Mouse (Mus musculus) forebrain, postnatal 0 days (tissue): Measurements from ENCODE around the gene BC004004. TPM values are rescaled to one million over a fixed set of nuclear protein-coding genes. Genes with fewer than 3 reads are reported as not detected.

Experiments used
- ATAC-seq: fragments of 200-750 bp; cut with Nextera tagmentation; 2 replicates; pipeline ENCODE4 v1.8.0; 2017; ENCODE audit warnings: mild to moderate bottlenecking, moderate library complexity
- DNase-seq: peaks from one replicate; pipeline ENCODE4 v3.0.0-alpha.2; 2015
- H3K27ac ChIP-seq: fragments of 300-500 bp; sonication (generic); 2 replicates; pipeline ENCODE4 v1.5.1; 2014; ENCODE audit warnings: low read depth, mild to moderate bottlenecking, antibody characterized with exemption, low read length, moderate library complexity, mixed read lengths
- H3K27me3 ChIP-seq: fragments of 300-500 bp; sonication (generic); 2 replicates; pipeline ENCODE4 v1.6.1; 2014; ENCODE audit warnings: mild to moderate bottlenecking, low read length, mixed read lengths; ENCODE audit not compliant: insufficient read depth
- H3K36me3 ChIP-seq: fragments of 300-500 bp; sonication (generic); 2 replicates; pipeline ENCODE4 v1.6.1; 2014; ENCODE audit warnings: mild to moderate bottlenecking, moderate library complexity; ENCODE audit not compliant: insufficient read depth
- H3K4me1 ChIP-seq: fragments of 300-500 bp; sonication (generic); 2 replicates; pipeline ENCODE4 v1.6.1; 2014; ENCODE audit warnings: antibody characterized with exemption; ENCODE audit not compliant: insufficient read depth
- H3K4me2 ChIP-seq: fragments of 300-500 bp; sonication (generic); 2 replicates; pipeline ENCODE4 v1.6.1; 2014; ENCODE audit warnings: low read depth, mild to moderate bottlenecking, moderate library complexity
- H3K4me3 ChIP-seq: fragments of 300-500 bp; sonication (generic); 2 replicates; pipeline ENCODE4 v1.5.1; 2014; ENCODE audit warnings: low read depth, low read length, mixed read lengths
- H3K9ac ChIP-seq: fragments of 300-500 bp; sonication (generic); 2 replicates; pipeline ENCODE4 v1.6.1; 2014; ENCODE audit warnings: mild to moderate bottlenecking
- H3K9me3 ChIP-seq: fragments of 300-500 bp; sonication (generic); 2 replicates; pipeline ENCODE4 v1.6.1; 2016; ENCODE audit warnings: low read length
- CTCF ChIP-seq: sonication (generic); IDR thresholded peaks from 2 replicates; pipeline ENCODE4 v1.5.1; 2016; ENCODE audit warnings: antibody characterized with exemption, control low read depth, low read depth
- WGBS: fragments of 180-500 bp; shearing (Covaris S2); extraction: QIAGEN DNeasy Blood & Tissue Kit; methylation state at CpG from one replicate; pipeline ENCODE4 v1.1.7; 2014; 5-methylcytosine and 5-hydroxymethylcytosine counted together
- polyA plus RNA-seq: library from polyadenylated mRNA; unstranded; fragments of >200 nt; fragmentation: Nextera tagmentation; extraction: Ambion mirVana; gene quantifications from 2 replicates; pipeline ENCODE4 v1.2.1, GENCODE M21; 2015
- total RNA-seq: library from RNA; depleted of rRNA; stranded (reverse); fragments of >200 nt; gene quantifications from 2 replicates; pipeline ENCODE4 v1.2.3, GENCODE M21; 2014

Gene BC004004
- total and polyA plus RNA-seq, 2 experiments from 2014 or later: 128 to 153 TPM

GRCm38 (mm10) chr17:29258921-29259320, 9.7 kb upstream of the BC004004 start:
- no peaks in the 10 kb centered on the region for H3K9me3 ChIP-seq
- peaks cover 11% of the 10 kb centered on the region; the same call in 1 of the 2 replicates for H3K4me1 ChIP-seq
- DNase-seq (no peak), ATAC-seq (no peak)
- 89% methylated on average over 2 of the region's 2 CpGs for WGBS
- no peak overlapping the region for H3K27ac ChIP-seq
- H3K36me3 ChIP-seq: peaks cover 20% of the 10 kb centered on the region
- H3K9ac ChIP-seq: no peak overlapping the region
- no peak overlapping the region for H3K4me2 ChIP-seq
- H3K4me3 ChIP-seq: no peak overlapping the region
- no peaks in the 10 kb centered on the region for H3K27me3 ChIP-seq
- TF ChIP-seq CTCF: no peak

DNA sequence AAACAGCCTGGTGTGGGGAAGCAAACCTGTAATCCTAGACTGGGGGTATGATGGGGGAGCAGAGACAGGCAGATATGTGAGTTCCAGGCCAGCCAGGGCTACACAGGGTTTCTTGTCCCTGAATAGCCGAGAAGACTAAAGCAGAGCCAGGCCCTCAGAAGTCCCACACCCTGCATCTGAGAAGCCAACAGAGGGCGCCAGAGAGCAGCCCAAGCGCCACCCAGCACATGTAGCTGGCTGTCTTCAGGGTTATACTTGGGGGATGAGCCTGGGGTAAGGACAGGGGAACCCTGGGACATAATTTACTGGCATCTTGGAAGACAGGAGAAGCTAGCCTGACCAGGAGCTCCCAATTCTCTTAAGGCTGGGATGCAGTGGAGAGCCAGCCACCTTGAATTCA, 9.1 kb upstream of the BC004004 start:
- H3K4me2 ChIP-seq: no peak overlapping the region
- 2% methylated on average over 3 of the region's 3 CpGs for WGBS
- H3K9ac ChIP-seq: no peak overlapping the region
- no peak overlapping the region for H3K4me3 ChIP-seq
- no peak overlapping the region for H3K27ac ChIP-seq
- DNase-seq: peak; percentile 86
- ATAC-seq: peak; percentile 65
- H3K4me1 ChIP-seq: peaks cover 14% of the 10 kb centered on the region
- no peaks in the 10 kb centered on the region for H3K9me3 ChIP-seq
- peak; percentile 95 for TF ChIP-seq CTCF
- H3K27me3 ChIP-seq: no peaks in the 10 kb centered on the region
- H3K36me3 ChIP-seq: peaks cover 20% of the 10 kb centered on the region

- Histone ChIP-seq H3K9me3 (no peaks in the 10 kb centered on the region), H3K27me3 (no peaks in the 10 kb centered on the region), H3K4me3 (no peak overlapping the region), H3K4me2 (no peak overlapping the region), H3K4me1 (peaks cover 16% of the 10 kb centered on the region), H3K36me3 (peaks cover 16% of the 10 kb centered on the region), H3K27ac (no peak overlapping the region), H3K9ac (no peak overlapping the region)
- WGBS: 88% methylated on average over 15 of the region's 15 CpGs
- DNase-seq (no peak), ATAC-seq (no peak)
- TF ChIP-seq CTCF: no peak
Observed at GRCm38 (mm10) chr17:29260501-29260900, 8.1 kb upstream of the BC004004 start.

DNA sequence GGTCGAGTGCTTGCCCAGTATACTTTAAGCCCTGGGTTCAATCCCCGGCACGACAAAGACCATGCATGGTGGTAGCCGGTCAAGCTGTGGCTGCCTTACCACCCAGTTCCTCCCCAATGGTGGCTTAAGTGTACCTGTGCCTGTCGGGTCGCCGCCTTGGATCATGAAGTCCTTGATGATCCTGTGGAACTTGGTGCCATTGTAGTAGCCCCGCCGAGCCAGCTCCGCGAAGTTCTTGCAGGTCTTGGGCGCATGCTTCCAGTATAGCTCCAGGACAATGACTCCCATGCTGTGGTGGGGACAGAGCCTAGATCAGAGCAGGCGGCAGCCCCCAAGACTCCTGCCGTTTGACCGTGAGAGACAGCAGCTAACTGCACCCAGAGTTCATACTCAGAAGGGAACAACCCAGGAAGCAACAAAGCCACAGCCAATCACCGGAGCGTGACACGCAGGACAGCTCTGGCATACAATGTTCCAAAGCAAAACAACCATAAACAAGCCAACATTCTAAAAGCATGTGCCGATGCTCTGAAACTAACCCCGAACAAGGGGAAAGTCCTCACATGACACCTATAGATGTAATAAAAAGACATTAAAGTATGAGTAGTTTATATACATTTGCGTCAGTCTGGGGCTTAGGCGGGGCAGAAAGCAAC, 6.9 kb upstream of the BC004004 start:
- no peak overlapping the region for H3K4me2 ChIP-seq
- 88% methylated on average over 22 of the region's 22 CpGs for WGBS
- H3K4me3 ChIP-seq: no peak overlapping the region
- H3K36me3 ChIP-seq: peaks cover 9% of the 10 kb centered on the region
- ATAC-seq: no peak
- no peak for DNase-seq
- no peaks in the 10 kb centered on the region for H3K9me3 ChIP-seq
- no peak for TF ChIP-seq CTCF
- no peaks in the 10 kb centered on the region for H3K27me3 ChIP-seq
- H3K27ac ChIP-seq: no peak overlapping the region
- H3K4me1 ChIP-seq: peaks cover 16% of the 10 kb centered on the region
- no peak overlapping the region for H3K9ac ChIP-seq

GRCm38 (mm10) chr17:29262259-29262649, 6.3 kb upstream of the BC004004 start:
- H3K4me2 ChIP-seq: 0 out of 2 replicates have a peak overlapping the region, but pooled peaks have one; percentile 62

DNA sequence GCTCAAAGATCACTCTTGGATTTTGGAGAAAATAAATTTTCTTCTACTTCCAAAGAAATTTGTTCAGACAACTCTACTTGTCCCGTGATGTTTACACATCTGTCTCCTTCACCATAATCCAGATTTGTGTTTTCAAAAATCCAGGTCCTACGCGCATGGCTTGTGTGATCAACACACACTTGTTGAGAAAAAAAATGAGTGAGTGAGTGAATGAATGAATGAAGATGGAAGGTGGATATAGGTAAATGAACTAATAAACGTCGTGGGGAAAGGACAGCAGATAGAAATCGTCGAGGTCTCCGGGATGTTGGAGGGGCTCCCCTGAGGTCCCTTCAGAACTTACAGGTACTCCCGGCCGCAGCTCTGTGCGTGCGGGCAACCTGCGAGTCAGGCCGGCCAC, 5.2 kb upstream of the BC004004 start:
- H3K27me3 ChIP-seq: no peaks in the 10 kb centered on the region
- peak overlapping the region; percentile 62 for H3K4me2 ChIP-seq
- ATAC-seq: peak; percentile 6; the same call in 1 of the 2 replicates
- H3K9ac ChIP-seq: peak overlapping the region; percentile 70
- no peaks in the 10 kb centered on the region for H3K9me3 ChIP-seq
- H3K4me1 ChIP-seq: peaks cover 19% of the 10 kb centered on the region
- peaks cover under 1% of the 10 kb centered on the region for H3K36me3 ChIP-seq
- no peak for TF ChIP-seq CTCF
- WGBS: 1% methylated on average over 14 of the region's 14 CpGs
- DNase-seq: no peak
- peak overlapping the region; percentile 96 for H3K27ac ChIP-seq
- peak overlapping the region; percentile 67 for H3K4me3 ChIP-seq

More at GRCm38 (mm10) chr17:29262259-29262649, 6.3 kb upstream of the BC004004 start:
- peak; percentile 27 for TF ChIP-seq CTCF
- 44% methylated on average over 2 of the region's 2 CpGs for WGBS
- ATAC-seq (no peak), DNase-seq (no peak)
- Histone ChIP-seq H3K9me3 (no peaks in the 10 kb centered on the region), H3K27ac (no peak overlapping the region), H3K9ac (no peak overlapping the region), H3K27me3 (no peaks in the 10 kb centered on the region), H3K36me3 (peaks cover 5% of the 10 kb centered on the region), H3K4me3 (no peak overlapping the region), H3K4me1 (peaks cover 16% of the 10 kb centered on the region)

DNA sequence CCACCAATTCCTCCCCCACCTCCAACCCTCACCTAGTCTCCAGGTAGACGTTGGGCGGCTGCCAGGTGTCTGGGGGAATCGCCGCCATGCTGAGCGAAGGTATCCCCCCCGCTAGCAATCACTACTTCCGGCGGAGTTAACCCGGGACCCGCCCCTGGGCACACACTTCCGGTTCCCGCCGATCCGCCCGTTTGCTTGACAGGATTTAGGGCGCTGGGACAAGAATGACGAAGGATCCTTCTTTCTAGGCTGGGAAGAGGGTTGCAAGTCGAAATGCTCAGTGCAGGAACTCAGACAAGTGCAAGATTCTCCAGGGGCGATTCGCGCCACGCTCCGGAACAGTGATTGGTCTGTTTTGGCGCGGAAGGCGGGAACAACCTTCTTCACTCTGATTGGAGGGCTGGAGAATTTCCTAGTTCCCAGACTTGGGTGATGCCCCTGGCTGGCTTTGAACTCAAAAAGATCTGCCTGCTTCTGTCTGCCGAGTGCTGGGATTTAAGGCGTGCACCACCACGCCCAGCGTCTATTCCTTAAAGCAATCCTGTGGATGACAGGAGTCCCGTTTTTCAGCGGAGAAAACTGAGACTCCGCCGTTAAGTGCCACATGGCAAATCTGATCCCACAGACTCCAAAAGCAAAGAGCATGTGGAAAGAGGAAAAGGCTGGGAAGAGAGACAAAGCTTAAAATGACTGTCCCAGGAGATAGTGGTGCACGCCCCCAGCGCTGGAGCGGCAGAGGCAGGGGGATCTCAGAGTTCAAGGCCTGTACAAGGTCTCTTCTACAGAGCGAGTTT, 4.6 kb upstream of the BC004004 start, which contains the start of gene Ppil1:
Gene Ppil1 (minus strand): TSS at position 347 of the 794 bp plus-strand sequence.
- Histone ChIP-seq H3K9me3 (no peaks in the 10 kb centered on the region), H3K9ac (peak within 1 kb of the TSS; percentile 70), H3K36me3 (no peaks in the 10 kb centered on the region; the same call in 1 of the 2 replicates), H3K27ac (peak within 1 kb of the TSS; percentile 96), H3K27me3 (no peaks in the 10 kb centered on the region), H3K4me1 (peaks cover 19% of the 10 kb centered on the region), H3K4me3 (peak within 1 kb of the TSS; percentile 67), H3K4me2 (peak within 1 kb of the TSS; percentile 62)
- TF ChIP-seq CTCF: no peak
- DNase-seq: peak; percentile 90
- WGBS: 8% methylated on average over 38 of the region's 38 CpGs
- peak; percentile 81 for ATAC-seq
